Mouse (Mus musculus) layer of hippocampus, postnatal 36 days (tissue): ENCODE measurements around the gene Rora. TPM values are rescaled to one million over a fixed set of nuclear protein-coding genes. Genes with fewer than 3 reads are reported as not detected.
"Not testable (repeated sequence)": the region's sequence is repeated elsewhere in the genome, so short reads cannot be mapped to it uniquely, and the experiment has no call there.

Experiments
- DNase-seq, 2 experiments: peaks; one replicate each; pipeline ENCODE4 v3.0.0; 2022
- total RNA-seq, 2 experiments: library from RNA; stranded (reverse); gene quantifications; 2 replicates each; pipeline ENCODE4 v1.2.3; 2021

The Rora gene
- total RNA-seq, 2 experiments from 2014 or later, result 30.2 to 35.3 TPM

- DNase-seq, result not testable (repeated sequence)
Measured at GRCm38 (mm10) chr9:69100153-69100756, 446.7 kb downstream of the Rora start.

- no peak for DNase-seq
Measured at GRCm38 (mm10) chr9:69104321-69104720, 450.7 kb downstream of the Rora start.

- DNase-seq, result no peak
Measured at GRCm38 (mm10) chr9:69109618-69110300, 456.2 kb downstream of the Rora start.

- DNase-seq, result no peak
Measured at GRCm38 (mm10) chr9:69110301-69110674, 456.7 kb downstream of the Rora start.

- DNase-seq, result no peak
Measured at GRCm38 (mm10) chr9:69110706-69111105, 457.1 kb downstream of the Rora start.

- no peak for DNase-seq
Measured at GRCm38 (mm10) chr9:69111539-69111938, 458.0 kb downstream of the Rora start.

- DNase-seq, result no peak
Measured at GRCm38 (mm10) chr9:69114429-69114984, 460.9 kb downstream of the Rora start.

GRCm38 (mm10) chr9:69116740-69117139 lies 463.2 kb downstream of the Rora start:
- no peak for DNase-seq

GRCm38 (mm10) chr9:69121117-69121740 lies 467.6 kb downstream of the Rora start:
- no peak for DNase-seq

GRCm38 (mm10) chr9:69125011-69125786 lies 471.6 kb downstream of the Rora start:
- peak; percentile 27 to 58 for DNase-seq

GRCm38 (mm10) chr9:69125787-69126161 lies 472.2 kb downstream of the Rora start:
- DNase-seq, result peak in 1 of 2 experiments; percentile 26

- DNase-seq, result no peak
Measured at GRCm38 (mm10) chr9:69126595-69126994, 473.0 kb downstream of the Rora start.

GRCm38 (mm10) chr9:69128335-69128734 lies 474.7 kb downstream of the Rora start:
- DNase-seq, result no peak

GRCm38 (mm10) chr9:69132995-69133394 lies 479.4 kb downstream of the Rora start:
- DNase-seq, result no peak

GRCm38 (mm10) chr9:69133696-69134095 lies 480.1 kb downstream of the Rora start:
- no peak for DNase-seq

- no peak for DNase-seq
Measured at GRCm38 (mm10) chr9:69134604-69135003, 481.0 kb downstream of the Rora start.

GRCm38 (mm10) chr9:69136821-69137220 lies 483.2 kb downstream of the Rora start:
- no peak for DNase-seq

GRCm38 (mm10) chr9:69137398-69137797 lies 483.8 kb downstream of the Rora start:
- no peak for DNase-seq

- no peak for DNase-seq
Measured at GRCm38 (mm10) chr9:69140144-69140543, 486.6 kb downstream of the Rora start.

- DNase-seq, result no peak
Measured at GRCm38 (mm10) chr9:69141859-69142258, 488.3 kb downstream of the Rora start.

GRCm38 (mm10) chr9:69146937-69147336 lies 493.4 kb downstream of the Rora start:
- DNase-seq, result no peak

- no peak for DNase-seq
Measured at GRCm38 (mm10) chr9:69150224-69150623, 496.6 kb downstream of the Rora start.

GRCm38 (mm10) chr9:69154684-69155083 lies 501.1 kb downstream of the Rora start:
- DNase-seq, result no peak
